Mouse (Mus musculus) induced T-regulatory cell, adult 2 months (primary cell): ENCODE data around the gene Hsph1.

Source experiments
- DNase-seq: peaks from one replicate; pipeline ENCODE4 v3.0.0-alpha.2; 2012; ENCODE audit warnings: low read depth

The Hsph1 gene

DNA sequence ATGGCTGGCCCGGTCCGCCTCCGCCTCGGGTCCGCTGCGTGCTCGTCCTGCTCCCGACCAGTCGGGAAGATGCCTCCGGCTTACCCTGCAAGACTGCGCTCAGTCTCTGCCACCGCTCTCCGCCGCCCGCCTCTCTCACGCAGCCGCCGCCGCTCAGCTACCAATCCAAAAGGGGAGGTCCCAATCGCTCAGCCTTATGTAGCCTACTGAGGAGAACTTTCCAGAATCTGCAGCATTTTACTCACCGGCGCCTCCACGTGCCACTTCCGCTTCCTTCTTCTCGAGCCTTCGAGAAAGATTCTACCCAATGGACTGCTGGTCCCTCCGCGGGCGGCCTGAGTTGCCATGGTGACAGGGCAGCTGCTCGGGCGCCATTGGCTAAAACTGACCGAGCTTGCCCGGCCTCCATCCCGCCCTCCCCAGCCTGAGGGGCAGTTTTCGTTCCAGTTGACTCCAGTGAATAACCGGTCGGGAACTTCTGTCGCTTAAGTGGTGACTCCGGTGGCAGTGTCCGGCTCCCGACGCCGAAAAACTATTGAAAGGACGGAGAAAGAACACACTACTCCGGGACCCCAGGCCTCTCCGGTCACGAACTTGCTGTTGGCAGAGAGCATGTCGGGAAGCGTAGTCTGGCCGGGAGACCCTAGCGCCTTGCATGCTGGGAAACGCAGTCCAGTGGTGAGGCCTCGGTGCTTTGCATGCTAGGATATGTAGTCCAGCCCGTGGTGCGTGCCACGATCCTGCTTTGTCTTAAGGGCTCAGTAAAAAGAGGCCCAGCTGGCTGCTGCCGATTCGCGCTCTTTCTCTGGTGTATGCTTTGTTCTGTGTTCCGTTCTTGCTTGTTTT, at the start of gene Hsph1:
Hsph1 (minus strand) TSS at position 302 of the 846 bp plus-strand sequence.
- peak; percentile 99 for DNase-seq

DNA sequence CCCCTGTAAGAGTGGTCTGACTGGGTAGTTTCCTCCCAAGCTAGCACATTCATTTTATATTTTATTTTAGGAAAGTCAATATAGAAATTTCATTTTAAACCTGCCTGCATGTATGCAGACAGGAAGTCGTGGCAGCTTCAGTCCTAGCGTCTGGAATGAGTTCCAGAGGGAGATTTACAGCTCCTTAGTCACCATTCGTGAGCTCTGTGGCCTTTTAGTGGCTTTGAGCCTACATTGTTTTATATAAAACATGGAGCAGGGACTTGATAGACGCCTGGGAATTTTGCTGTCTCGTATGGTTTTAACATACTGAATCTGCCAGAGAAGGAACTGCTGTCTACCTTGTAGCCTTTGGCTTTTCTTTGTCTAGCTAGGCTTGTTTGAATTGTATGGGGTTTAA, 44.8 kb upstream of the Hsph1 start:
- DNase-seq: no peak

DNA sequence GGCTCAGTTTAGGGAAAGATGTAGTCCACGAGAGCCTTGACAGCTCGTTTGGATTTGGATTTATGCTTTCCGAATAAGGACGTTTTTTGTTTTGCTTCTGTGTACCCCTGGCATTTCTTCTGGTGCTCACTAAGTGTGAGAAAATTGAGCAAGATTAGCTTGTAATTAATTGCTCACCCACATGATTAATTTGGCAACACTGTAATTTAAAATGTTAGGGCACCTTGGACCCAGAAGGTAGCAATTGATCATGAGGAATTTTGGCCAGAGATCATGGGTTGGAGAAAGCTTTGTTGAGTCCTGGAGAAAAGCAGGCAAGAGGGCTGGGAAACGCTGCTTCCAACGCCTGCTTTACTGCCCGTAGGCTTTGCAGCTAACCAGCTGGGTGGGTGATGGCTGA, 43.7 kb upstream of the Hsph1 start:
- no peak for DNase-seq

DNA sequence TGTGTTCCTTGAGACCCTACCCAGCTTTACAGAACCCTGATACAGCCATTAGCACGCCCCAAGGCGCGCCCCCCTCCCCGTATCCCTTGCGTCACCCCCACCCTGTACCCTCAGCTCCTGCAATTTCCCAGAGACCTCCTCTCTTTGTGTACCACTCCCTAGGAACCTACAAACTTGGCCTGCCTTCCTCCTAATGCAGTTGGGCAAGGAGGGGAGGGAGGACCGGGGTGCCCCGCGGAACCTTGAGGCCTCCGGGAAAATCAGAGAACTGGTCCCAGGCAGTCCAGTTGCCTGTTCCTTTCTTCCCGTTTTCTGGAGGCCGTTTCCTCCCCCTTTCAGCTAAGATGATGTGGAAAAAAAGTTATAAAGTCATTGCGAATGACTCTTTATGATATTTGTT, 43.2 kb upstream of the Hsph1 start:
- DNase-seq: no peak

DNA sequence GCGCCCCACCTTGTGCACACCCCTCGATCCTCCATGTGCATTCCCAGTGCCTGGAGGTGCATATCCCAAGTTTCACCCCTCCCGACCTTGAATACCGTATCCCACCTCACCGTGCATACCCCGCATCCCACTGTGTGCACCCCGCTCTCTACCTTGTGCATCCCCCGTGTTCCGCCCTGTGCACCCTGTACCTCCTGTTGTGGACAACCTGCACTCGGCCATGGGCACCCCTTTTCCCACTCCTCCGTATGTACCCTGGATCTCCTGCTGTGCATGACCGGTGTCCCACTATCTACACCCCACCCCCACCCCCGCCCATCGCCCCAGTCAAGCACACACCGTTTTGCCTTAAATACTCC, 42.8 kb upstream of the Hsph1 start:
- no peak for DNase-seq

DNA sequence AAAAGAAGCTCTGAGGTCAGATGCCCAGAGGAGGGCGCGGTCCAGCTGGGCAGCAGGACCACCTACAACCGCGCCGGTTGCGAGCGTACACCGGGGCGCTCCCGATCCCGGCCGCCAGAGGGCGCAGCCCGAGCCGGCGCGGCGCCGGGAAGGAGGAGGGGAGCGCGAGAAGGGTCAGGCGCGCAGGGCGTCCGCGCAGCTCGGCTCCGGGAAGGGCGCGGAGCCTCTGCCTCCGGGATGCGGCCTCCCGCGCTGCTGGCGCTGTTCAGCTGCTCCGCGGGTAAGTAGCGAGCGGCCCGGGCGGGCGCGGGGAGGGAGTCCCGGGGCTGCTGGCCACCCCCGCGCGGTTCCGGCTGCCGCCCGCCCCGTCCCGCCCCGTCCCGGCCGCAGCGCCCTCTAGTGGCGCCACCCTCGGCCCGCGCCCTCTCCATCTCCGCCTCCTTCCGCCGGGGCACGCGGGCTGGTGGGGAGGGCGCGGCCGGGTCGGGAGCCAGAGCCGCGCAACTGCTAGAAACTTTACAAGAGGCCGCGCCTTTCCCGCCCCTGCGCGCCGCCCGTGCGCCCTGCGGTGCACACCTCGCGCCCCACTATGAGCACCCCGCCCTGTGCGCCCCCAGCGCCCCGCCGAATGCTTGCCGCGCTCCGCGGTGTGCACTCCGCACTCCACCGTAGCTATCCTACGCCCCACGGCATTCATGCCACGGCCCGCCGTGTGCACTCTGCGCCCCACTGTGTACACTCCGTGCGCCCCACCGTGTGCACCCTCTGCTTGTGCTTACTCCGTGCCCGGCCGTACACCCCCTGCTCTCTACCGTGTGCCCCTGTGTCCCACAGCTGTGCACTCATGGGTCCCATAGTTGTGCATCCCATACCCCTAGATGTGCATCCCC, 42.2 kb upstream of the Hsph1 start, which contains the start of gene B3glct:
B3glct (plus strand) TSS at position 131 of the 890 bp plus-strand sequence.
- DNase-seq: peak; percentile 92

DNA sequence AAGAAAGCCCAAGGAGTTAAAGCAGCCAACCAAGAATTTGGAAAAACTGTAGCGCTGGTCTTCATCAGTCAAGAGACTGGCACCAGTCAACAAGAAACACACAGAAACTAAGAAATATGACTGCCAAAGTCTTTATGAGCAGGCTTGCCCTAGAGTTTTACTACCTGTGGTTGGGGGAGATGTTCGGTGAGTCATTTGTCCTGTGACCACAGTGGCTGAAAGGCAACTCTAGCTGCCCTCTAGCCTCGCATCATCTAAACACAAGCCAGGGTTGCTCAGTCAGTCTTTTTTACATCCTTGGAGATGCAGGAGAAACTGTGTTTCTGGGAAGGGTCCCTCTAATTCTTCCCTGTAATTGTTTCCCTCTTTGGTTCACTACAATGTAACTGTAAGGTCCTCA, 41.0 kb upstream of the Hsph1 start:
- DNase-seq: peak; percentile 10

DNA sequence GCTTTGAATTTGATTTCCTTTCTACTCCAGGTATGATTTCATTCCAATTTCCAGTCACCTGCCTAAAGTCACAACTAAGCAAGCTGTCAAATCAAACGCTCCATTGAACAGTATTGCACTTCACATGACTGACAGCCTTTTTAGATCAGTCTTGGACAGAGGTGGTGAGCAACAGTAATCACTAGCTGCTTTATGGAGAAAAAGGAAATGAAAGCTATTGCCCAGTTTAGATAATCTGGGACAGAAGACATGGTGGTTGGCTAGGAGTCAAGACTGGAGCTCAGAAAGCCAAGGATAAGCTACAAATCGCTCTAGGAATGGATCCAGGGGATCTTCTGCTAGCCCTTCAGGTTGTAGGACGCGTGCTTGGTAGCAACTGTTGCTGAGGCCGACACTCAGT, 27.2 kb upstream of the Hsph1 start:
- no peak for DNase-seq

DNA sequence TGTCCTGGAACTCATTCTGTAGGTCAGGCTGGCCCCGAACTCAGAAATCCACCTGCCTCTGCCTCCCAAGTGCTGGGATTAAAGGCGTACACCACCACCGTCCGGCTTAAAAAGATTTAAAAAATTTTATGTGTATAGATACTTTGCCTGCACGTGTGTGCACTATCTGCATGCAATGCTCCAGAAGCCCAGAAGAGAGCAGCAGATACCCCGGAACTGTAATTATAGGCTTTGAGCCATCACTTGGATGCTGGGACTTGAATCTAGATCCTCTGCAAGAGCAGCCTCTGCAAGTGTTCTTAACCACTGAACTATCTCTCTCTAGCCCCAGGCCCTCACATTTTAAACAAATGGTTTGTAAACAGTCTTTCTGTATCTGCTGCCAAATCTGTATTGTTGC, 26.8 kb upstream of the Hsph1 start:
- DNase-seq: no peak

DNA sequence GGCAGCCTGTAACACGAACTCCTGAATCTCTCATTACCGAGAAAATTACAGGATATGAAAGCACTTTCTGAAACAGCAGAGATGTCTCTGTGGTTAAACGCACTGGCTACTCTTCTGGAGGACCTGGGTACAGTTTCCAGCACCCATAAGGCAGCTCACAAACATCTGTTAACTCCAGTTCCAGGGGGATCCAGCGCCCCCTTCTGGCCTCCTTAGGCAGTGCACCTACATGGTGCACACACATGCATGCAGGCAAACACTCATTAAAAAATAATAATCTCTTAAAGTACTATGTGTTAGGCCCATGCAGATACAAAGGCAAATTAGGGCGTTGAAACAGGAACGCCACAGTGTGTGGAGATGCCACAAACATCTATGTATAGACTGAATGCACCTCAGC, 25.3 kb upstream of the Hsph1 start:
- no peak for DNase-seq

DNA sequence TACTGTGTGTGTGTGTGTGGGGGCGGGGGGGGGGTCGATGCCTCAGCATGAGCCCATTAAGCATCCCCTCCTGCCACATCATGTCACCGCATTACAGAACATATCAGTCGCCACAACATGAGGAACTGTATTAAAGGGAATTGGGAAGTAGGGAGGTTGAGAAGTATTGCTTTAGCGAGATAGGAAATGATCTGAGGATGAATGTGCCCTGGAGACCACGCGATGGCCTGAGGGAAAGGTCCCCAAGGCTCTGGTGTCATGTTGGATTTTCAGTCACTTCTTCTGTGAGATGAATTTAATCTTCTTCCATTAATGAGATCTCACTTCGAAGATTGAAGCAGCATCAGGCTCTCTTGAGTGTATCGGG, 23.2 kb upstream of the Hsph1 start:
- no peak for DNase-seq

DNA sequence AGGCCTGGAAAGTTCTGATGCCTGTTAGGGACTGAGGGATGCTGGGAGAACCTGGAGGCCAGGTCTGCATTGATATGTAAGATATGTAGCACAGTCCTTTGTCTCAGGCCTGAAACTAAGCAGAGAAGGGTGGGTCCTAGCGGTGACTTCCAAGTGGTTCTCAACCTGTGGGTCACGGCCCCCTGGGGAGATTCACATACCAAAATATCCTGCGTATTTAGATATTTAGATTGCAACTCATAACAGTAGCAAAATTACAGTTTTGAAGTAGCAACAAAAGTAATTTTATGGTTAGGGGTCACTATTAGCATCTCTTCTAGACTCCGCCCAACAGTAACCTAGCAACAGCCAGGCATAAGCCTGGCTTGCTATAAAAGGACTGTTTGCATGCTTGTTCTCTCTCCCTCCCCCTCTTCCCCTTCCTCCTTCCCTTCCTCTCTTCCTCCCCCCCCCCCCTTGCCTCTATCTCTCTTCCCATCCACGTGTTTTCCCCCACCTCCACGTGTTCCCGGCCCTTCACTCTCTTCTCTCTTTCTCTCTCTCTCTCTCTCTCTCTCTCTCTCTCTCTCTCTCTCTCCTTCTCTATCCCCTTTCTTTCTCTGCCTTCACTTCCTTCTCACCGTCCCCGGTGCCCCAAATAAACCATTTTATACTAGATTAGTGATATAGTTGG, 22.7 kb upstream of the Hsph1 start:
- DNase-seq: no peak

DNA sequence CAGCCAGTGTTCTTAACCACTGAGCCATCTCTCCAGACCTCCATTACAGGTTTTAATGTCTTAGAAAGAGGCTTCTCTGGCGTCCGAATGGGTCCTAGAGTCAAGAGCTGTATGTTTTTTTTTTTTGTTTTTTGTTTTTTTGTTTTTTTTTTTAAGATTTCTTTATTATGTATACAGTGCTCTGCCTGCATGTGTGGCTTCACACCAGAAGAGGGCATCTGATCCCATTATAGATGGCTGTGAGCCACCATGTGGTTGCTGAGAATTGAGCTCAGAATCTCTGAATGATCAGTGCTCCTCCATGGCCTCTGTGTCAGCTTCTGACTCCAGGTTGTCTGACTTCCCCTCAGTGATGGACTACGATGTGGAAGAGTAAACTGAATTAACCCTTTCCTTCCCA, 21.8 kb upstream of the Hsph1 start:
- DNase-seq: no peak

DNA sequence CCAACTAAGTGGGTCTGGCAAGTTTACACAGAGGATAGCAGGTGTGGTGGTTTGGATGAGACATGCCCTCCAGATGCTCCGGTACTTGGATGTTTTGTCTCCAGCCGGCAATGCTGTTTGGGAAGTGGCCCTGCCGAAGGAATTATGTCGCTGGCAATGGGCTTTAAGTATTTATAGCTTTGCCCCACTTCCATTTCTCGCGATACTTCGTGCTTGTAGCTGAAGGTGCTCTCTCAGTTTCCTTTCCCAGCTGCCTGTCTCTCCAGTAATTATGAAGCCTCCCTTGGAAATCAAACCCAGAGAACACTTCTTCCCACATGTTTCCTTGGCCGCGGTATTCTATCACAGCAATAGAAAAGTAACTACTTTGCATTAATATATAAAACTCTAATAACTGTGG, 19.5 kb upstream of the Hsph1 start:
- DNase-seq: no peak

DNA sequence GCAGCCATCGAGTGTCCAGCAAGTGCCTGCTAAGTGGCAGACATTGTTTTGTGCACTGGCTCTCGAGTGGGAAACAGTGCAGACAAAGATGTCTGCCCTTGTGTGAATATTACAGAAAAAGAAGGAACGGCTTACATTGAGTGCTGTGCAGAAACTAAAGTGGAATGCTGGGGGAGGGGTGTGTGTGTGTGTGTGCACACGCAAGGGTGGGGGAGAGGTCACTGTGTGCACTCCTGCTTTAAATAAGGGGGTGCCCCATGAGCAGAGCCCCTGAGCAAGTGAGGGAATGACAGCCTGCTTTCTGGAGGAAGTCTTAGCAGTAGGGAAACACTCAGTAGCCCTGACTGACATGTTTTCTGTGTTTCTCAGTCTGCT, 14.0 kb upstream of the Hsph1 start:
- DNase-seq: no peak

DNA sequence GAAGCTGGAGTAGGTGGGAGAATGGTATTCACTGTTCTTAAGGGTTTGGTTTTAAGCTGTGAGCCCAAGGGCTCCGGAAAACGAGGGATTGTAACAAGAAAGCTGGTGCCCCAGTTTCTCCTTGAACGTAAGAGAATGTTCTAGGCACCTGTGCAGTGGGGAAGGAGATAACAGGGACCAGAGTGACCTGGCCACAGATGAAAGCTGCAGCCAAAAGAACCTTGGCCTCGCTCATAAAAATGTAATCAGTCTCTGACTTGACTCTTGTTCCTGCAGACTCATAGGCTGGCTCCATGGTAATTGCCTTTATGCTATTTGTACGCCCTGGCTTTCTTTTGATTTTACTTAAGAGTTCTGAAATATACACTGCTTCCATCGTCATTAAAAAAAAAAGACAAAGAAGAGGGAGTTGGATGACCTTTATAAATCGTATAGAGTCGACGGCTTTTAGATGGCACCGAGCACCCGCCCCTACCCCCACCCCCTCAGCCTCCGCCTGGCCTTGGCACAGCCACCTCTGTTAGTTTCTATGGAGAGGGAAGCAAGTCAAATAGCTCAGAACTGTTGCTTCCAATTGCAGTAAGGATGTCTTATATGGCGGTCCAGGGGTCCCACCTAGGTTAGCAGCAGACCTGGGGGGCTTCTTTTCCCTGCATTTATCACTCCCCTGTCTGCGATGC, 13.5 kb upstream of the Hsph1 start:
- no peak for DNase-seq

DNA sequence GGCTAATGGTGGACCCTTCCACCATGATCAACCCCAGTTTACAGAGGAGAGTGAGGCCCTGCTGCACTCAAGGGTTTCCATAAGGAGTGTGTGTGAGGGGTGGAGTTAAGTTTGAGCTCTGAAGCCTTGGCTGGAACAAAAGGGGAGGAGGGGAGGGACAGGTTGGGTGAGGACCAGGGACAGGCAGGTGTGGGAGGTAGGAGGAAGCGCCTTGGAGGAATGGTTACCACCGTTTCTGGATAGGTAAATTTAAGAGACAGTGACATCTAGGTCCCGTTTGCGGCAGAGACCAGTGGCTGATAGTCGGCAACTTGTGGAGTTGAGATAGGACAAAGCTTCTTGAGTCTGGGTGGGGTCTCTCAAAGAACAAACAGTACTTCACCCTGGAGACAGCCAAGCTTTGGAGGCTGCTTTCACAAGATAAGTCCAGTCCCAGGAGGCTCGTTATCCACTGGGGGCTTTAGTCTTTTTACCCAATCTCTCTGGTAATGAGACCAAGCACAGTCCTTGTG, 12.8 kb upstream of the Hsph1 start:
- no peak for DNase-seq

DNA sequence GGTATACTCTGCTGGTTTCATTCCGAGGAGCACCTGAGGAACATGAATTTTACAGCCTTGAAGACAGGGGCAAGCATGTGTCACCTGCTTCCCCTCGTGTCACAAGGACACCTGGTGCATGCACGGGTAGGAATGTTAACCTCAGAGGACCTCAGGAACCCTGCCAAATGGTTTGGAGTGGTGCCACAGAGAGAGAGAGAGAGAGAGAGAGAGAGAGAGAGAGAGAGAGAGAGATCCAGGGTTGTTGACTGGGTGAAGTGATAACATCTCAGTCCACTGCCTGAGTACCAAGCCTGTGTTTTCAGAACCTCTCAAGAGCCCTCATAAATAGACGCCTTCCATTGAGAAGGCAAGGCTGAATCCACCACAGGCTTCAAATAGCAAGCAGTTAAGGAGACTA, 12.0 kb upstream of the Hsph1 start:
- DNase-seq: no peak

DNA sequence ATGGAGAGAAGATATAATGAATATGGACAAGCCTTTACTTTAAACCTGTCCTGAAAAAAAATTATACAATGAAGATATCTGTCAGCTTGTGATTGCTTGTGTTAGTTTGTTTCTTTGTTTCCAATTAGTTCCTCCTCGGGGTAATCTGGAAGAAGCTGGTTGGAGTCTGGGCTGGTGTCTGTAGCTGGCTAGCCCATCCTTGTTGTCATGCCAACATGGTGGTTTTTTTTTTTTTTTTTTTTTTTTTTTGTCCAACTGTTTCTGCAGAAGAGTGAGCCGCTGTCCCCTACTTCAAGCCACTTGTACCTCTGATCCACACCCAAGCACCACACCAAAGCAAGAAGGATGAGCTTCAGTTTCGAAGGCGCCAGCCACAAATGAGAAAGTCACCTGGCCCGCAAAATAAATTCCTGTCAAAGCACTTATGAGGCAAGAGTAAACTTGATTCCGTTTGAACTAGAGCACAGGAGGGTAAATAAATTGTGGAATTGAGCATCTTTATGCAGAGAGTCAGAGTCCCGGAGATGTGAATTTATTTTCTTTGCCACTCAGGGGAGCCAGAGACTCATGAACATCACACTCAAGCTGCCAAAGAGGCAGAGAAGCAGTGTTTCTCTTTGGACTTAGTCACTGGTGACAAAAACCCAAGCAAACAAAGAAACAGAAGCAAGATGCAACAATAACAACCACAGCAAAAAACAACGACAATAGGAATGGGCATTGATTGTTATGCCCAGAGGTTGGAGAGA, 11.4 kb upstream of the Hsph1 start:
- no peak for DNase-seq

DNA sequence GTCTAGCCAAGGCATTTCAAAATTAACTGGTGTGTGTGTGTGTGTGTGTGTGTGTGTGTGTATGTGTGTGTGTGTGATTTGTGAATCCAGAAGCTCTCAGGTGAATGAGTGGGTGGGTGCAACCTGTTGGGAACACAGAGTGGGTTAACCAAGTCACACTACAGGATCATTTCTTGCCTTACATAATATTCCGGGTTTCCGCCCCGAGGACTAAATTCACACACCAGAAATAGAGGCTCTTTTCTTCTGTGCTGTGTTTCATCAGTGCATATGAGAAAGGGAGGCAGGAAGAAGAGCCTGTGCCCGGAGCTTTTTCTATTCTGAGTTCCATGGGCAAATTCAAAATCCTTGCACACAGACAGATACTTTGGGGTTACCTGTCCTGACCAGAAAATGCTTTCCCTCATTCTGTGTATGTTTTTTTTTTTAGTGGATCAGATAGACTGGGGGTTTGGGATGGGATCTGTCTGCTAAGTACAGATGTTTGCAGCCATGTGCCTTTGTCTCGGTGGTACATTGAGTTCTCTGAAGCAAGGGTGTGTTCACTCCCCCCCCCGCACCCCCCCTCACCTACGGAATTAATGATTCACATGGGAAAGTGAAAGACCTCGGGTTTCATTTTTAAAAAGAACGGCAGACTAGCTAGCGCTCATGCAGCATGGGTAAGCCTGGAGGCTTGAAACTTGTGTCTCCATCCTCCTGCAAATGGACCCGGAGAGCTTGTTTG, 6.8 kb upstream of the Hsph1 start:
- DNase-seq: no peak

DNA sequence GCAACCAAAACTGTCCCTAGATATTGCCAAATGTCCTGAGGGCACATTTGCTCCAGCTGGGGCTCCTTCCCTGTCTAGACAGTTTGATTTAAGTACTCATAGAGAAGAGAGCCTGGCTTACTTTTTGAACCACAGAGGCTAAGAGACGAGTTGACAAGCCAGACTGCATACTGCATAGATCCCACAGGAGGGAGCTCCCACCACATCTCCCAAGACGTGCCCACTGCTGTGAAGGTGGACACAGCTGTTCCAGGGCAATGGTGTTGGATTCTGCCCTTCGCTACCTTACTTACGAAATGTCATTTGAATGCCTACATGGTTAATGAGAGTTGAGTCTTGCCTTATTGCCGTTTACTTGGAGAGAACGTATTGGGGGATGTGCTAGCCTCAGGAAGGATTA, 6.2 kb upstream of the Hsph1 start:
- DNase-seq: no peak
